Mouse (Mus musculus): ENCODE results near the gene Zbp1. TPM values are rescaled to one million over a fixed set of nuclear protein-coding genes. Genes with fewer than 3 reads are reported as not detected.

The Zbp1 gene
- polyA plus RNA-seq, 1 experiment from 2014 or later, result 0.28 TPM

- H3K9ac ChIP-seq, result no peak overlapping the region
- 72% methylated on average over 3 of the region's 3 CpGs for WGBS
- H3K4me1 ChIP-seq, result peaks cover 84% of the 10 kb centered on the region
- no peak overlapping the region for H3K4me3 ChIP-seq
- H3K9me3 ChIP-seq (replicated peaks), result no peaks in the 10 kb centered on the region
- no peak for ATAC-seq (ENCODE audit: low FRiP score)
- H3K27ac ChIP-seq, result no peak overlapping the region
- no peaks in the 10 kb centered on the region for H3K36me3 ChIP-seq
- 0 out of 2 replicates have a peak, but pooled peaks cover 7% of the 10 kb centered on the region for H3K27me3 ChIP-seq
- H3K4me2 ChIP-seq (replicated peaks), result no peak overlapping the region
Measured at GRCm38 (mm10) chr2:173244108-173244507, 25.4 kb upstream of the Zbp1 start.

- no peak for ATAC-seq (ENCODE audit: low FRiP score)
- 71% methylated on average over 9 of the region's 9 CpGs for WGBS
- H3K9me3 ChIP-seq (replicated peaks), result no peaks in the 10 kb centered on the region
Measured at GRCm38 (mm10) chr2:173243616-173244015, 24.9 kb upstream of the Zbp1 start.

GRCm38 (mm10) chr2:173242874-173243273, 24.2 kb upstream of the Zbp1 start:
- H3K27ac ChIP-seq, result peak overlapping the region; percentile 52
- H3K4me2 ChIP-seq (replicated peaks), result peak overlapping the region; percentile 15; the same call in 1 of the 2 replicates
- 13% methylated on average over 12 of the region's 12 CpGs for WGBS
- H3K27me3 ChIP-seq, result 0 out of 2 replicates have a peak, but pooled peaks cover 7% of the 10 kb centered on the region
- no peak overlapping the region for H3K4me3 ChIP-seq
- ATAC-seq (ENCODE audit: low FRiP score), result peak; percentile 80
- no peaks in the 10 kb centered on the region for H3K9me3 ChIP-seq (replicated peaks)
- H3K4me1 ChIP-seq, result peaks cover 86% of the 10 kb centered on the region
- H3K9ac ChIP-seq, result no peak overlapping the region
- no peaks in the 10 kb centered on the region for H3K36me3 ChIP-seq

More at GRCm38 (mm10) chr2:173243616-173244015, 24.9 kb upstream of the Zbp1 start:
- Histone ChIP-seq H3K36me3 (no peaks in the 10 kb centered on the region), H3K4me3 (no peak overlapping the region), H3K4me2 (replicated peaks) (no peak overlapping the region), H3K4me1 (peaks cover 85% of the 10 kb centered on the region), H3K27me3 (0 out of 2 replicates have a peak, but pooled peaks cover 7% of the 10 kb centered on the region), H3K9ac (no peak overlapping the region), H3K27ac (no peak overlapping the region)

- Histone ChIP-seq H3K4me1 (peaks cover 86% of the 10 kb centered on the region), H3K9ac (0 out of 2 replicates have a peak overlapping the region, but pooled peaks have one; percentile 24), H3K4me3 (no peak overlapping the region), H3K9me3 (replicated peaks) (no peaks in the 10 kb centered on the region), H3K4me2 (replicated peaks) (no peak overlapping the region), H3K27ac (no peak overlapping the region), H3K36me3 (no peaks in the 10 kb centered on the region), H3K27me3 (0 out of 2 replicates have a peak, but pooled peaks cover 7% of the 10 kb centered on the region)
- ATAC-seq (ENCODE audit: low FRiP score), result no peak
- WGBS, result 27% methylated on average over 9 of the region's 9 CpGs
Measured at GRCm38 (mm10) chr2:173240738-173241137, 22.0 kb upstream of the Zbp1 start.

GRCm38 (mm10) chr2:173238522-173238921, 19.8 kb upstream of the Zbp1 start:
- H3K9me3 ChIP-seq (replicated peaks), result no peaks in the 10 kb centered on the region
- H3K27me3 ChIP-seq, result 0 out of 2 replicates have a peak, but pooled peaks cover 4% of the 10 kb centered on the region
- peak overlapping the region; percentile 40; the same call in 1 of the 2 replicates for H3K9ac ChIP-seq
- WGBS, result 6% methylated on average over 14 of the region's 14 CpGs
- 0 out of 2 replicates have a peak overlapping the region, but pooled peaks have one; percentile 6 for H3K4me2 ChIP-seq (replicated peaks)
- H3K4me3 ChIP-seq, result no peak overlapping the region
- peak; percentile 38 for ATAC-seq (ENCODE audit: low FRiP score)
- H3K36me3 ChIP-seq, result no peaks in the 10 kb centered on the region; the same call in 1 of the 2 replicates
- H3K4me1 ChIP-seq, result peaks cover 95% of the 10 kb centered on the region
- peak overlapping the region; percentile 73 for H3K27ac ChIP-seq

GRCm38 (mm10) chr2:173235435-173236332, 17.0 kb upstream of the Zbp1 start:
- Histone ChIP-seq H3K4me1 (peaks cover 74% of the 10 kb centered on the region), H3K27me3 (no peaks in the 10 kb centered on the region), H3K36me3 (peaks cover 23% of the 10 kb centered on the region), H3K27ac (peak overlapping the region; percentile 30), H3K4me3 (no peak overlapping the region), H3K4me2 (replicated peaks) (no peak overlapping the region; the same call in 1 of the 2 replicates), H3K9ac (no peak overlapping the region; the same call in 1 of the 2 replicates), H3K9me3 (replicated peaks) (no peaks in the 10 kb centered on the region)
- peak; percentile 12; the same call in 1 of the 2 replicates for ATAC-seq (ENCODE audit: low FRiP score)
- WGBS, result 47% methylated on average over 8 of the region's 8 CpGs

- no peak overlapping the region for H3K4me3 ChIP-seq
- H3K4me2 ChIP-seq (replicated peaks), result no peak overlapping the region
- 76% methylated on average over 8 of the region's 8 CpGs for WGBS
- no peak for ATAC-seq (ENCODE audit: low FRiP score)
- H3K9me3 ChIP-seq (replicated peaks), result no peaks in the 10 kb centered on the region
- no peak overlapping the region for H3K27ac ChIP-seq
- H3K27me3 ChIP-seq, result no peaks in the 10 kb centered on the region
- no peak overlapping the region for H3K9ac ChIP-seq
- H3K36me3 ChIP-seq, result peaks cover 39% of the 10 kb centered on the region
- H3K4me1 ChIP-seq, result peaks cover 54% of the 10 kb centered on the region
Measured at GRCm38 (mm10) chr2:173232766-173233099, 14.0 kb upstream of the Zbp1 start.

- 82% methylated on average over 22 of the region's 22 CpGs for WGBS
- no peak overlapping the region for H3K27ac ChIP-seq
- H3K4me3 ChIP-seq, result no peak overlapping the region
- H3K9me3 ChIP-seq (replicated peaks), result no peaks in the 10 kb centered on the region
- H3K9ac ChIP-seq, result no peak overlapping the region
- no peak overlapping the region for H3K4me2 ChIP-seq (replicated peaks)
- no peak for ATAC-seq (ENCODE audit: low FRiP score)
- H3K4me1 ChIP-seq, result peaks cover 49% of the 10 kb centered on the region
- H3K27me3 ChIP-seq, result no peaks in the 10 kb centered on the region
- H3K36me3 ChIP-seq, result peaks cover 43% of the 10 kb centered on the region
Measured at GRCm38 (mm10) chr2:173232065-173232765, 13.5 kb upstream of the Zbp1 start.

- peak; percentile 85 for ATAC-seq (ENCODE audit: low FRiP score)
- Histone ChIP-seq H3K4me1 (peaks cover 27% of the 10 kb centered on the region; the same call in 1 of the 2 replicates), H3K36me3 (peaks cover 59% of the 10 kb centered on the region), H3K9me3 (replicated peaks) (no peaks in the 10 kb centered on the region), H3K9ac (no peak overlapping the region), H3K4me3 (no peak overlapping the region), H3K27me3 (no peaks in the 10 kb centered on the region), H3K4me2 (replicated peaks) (peak overlapping the region; percentile 17), H3K27ac (0 out of 2 replicates have a peak overlapping the region, but pooled peaks have one; percentile 60)
- WGBS, result 6% methylated on average over 10 of the region's 10 CpGs
Measured at GRCm38 (mm10) chr2:173229578-173230224, 11.0 kb upstream of the Zbp1 start.

GRCm38 (mm10) chr2:173228567-173228966, 9.8 kb upstream of the Zbp1 start:
- H3K27me3 ChIP-seq, result no peaks in the 10 kb centered on the region
- no peak overlapping the region for H3K4me3 ChIP-seq
- WGBS, result 89% methylated on average over 8 of the region's 8 CpGs
- no peaks in the 10 kb centered on the region for H3K9me3 ChIP-seq (replicated peaks)
- H3K27ac ChIP-seq, result no peak overlapping the region
- H3K4me1 ChIP-seq, result peaks cover 18% of the 10 kb centered on the region; the same call in 1 of the 2 replicates
- no peak overlapping the region for H3K9ac ChIP-seq
- ATAC-seq (ENCODE audit: low FRiP score), result no peak
- H3K36me3 ChIP-seq, result peaks cover 59% of the 10 kb centered on the region
- no peak overlapping the region for H3K4me2 ChIP-seq (replicated peaks)

- H3K9me3 ChIP-seq (replicated peaks), result no peaks in the 10 kb centered on the region
- WGBS, result 87% methylated on average over 8 of the region's 8 CpGs
- peaks cover 48% of the 10 kb centered on the region for H3K36me3 ChIP-seq
- no peak overlapping the region for H3K9ac ChIP-seq
- ATAC-seq (ENCODE audit: low FRiP score), result no peak
- H3K27me3 ChIP-seq, result no peaks in the 10 kb centered on the region
- no peak overlapping the region for H3K4me2 ChIP-seq (replicated peaks)
- no peak overlapping the region for H3K27ac ChIP-seq
- no peak overlapping the region for H3K4me3 ChIP-seq
- peaks cover 14% of the 10 kb centered on the region; the same call in 1 of the 2 replicates for H3K4me1 ChIP-seq
Measured at GRCm38 (mm10) chr2:173226792-173227191, 8.1 kb upstream of the Zbp1 start.
